In the genomic region with DNA sequence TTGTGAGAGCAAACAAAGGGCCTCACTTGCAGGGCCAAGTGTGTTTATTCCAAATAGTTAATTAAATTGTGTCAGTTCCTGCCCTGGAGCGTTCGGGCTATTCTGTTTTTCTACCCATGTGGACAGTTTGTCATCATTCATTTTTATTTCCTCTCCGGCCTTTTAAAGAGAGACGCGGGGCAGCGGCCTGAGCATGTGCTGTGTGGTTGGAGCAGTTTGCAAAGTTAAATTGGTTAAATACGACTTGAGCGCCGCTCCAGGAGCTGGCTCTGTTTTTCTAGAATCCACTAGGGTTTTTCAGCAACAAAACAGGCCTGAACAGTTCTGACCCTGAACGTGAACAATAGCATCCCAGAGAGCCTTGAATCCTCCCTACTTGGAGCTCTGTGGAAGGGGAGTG, we compare ENCODE assay signal across 12 mouse cellular contexts.
DNase-seq lines count a peak whose midpoint lies in the region; ATAC-seq lines count a peak whose summit lies in the region.
"Had no signal": no experiment of that assay in that cellular context is flagged by ENCODE, and none has a peak within 500 bp of the region (broad histone marks: within the 10 kb centered on the region; RNA-seq: fewer than 3 reads in every experiment).

No protein-coding gene starts in this region.

- no peaks in the 10 kb centered on the region for H3K36me3 ChIP-seq in hindbrain, embryonic 13.5 days
- no peaks in the 10 kb centered on the region for H3K36me3 ChIP-seq in hindbrain, embryonic 14.5 days (replicated peaks; ENCODE audit: control insufficient read depth, insufficient read depth)
- no peaks in the 10 kb centered on the region for H3K36me3 ChIP-seq in embryonic facial prominence, embryonic 10.5 days (replicated peaks)
- H3K36me3 ChIP-seq: limb, embryonic 15.5 days had no signal

- no peak for DNase-seq in hindbrain, embryonic 14.5 days (ENCODE audit: low spot score)
- peak; percentile 35 for DNase-seq in adrenal gland, postnatal 14 days
- DNase-seq in embryonic facial prominence, embryonic 10.5 days (ENCODE audit: low spot score): no peak
- peak; percentile 50 to 68 for DNase-seq in kidney, postnatal 4 days
- DNase-seq in cerebellum, adult 9-11 months: no peak
- DNase-seq: cerebellum, postnatal 10 days; heart, postnatal 36 days; thymus, postnatal 36 days had no signal

- ATAC-seq in hindbrain, embryonic 13.5 days (ENCODE audit: low FRiP score): no peak
- no peak for ATAC-seq in hindbrain, embryonic 14.5 days (ENCODE audit: low FRiP score)
- no peak for ATAC-seq in erythroid progenitor cell, adult 5-6 weeks (replicated peaks; ENCODE audit: low FRiP score, poor library complexity, severe bottlenecking)
- ATAC-seq: midbrain, embryonic 16.5 days had no signal

- H3K27ac ChIP-seq in hindbrain, embryonic 13.5 days: peak overlapping the region; percentile 25; the same call in 1 of the 2 replicates
- H3K27ac ChIP-seq in hindbrain, embryonic 14.5 days: no peak overlapping the region
- peak overlapping the region; percentile 35; the same call in 1 of the 2 replicates for H3K27ac ChIP-seq in embryonic facial prominence, embryonic 10.5 days (replicated peaks)
- H3K27ac ChIP-seq: limb, embryonic 15.5 days had no signal

- H3K4me3 ChIP-seq in hindbrain, embryonic 13.5 days: no peak overlapping the region
- no peak overlapping the region for H3K4me3 ChIP-seq in hindbrain, embryonic 14.5 days (replicated peaks; ENCODE audit: low read length)
- H3K4me3 ChIP-seq in embryonic facial prominence, embryonic 10.5 days: no peak overlapping the region
- H3K4me3 ChIP-seq: limb, embryonic 15.5 days had no signal

- no peaks in the 10 kb centered on the region for H3K9me3 ChIP-seq in hindbrain, embryonic 13.5 days
- no peaks in the 10 kb centered on the region for H3K9me3 ChIP-seq in hindbrain, embryonic 14.5 days (ENCODE audit: control insufficient read depth, low read length)
- H3K9me3 ChIP-seq in embryonic facial prominence, embryonic 10.5 days: no peaks in the 10 kb centered on the region
- H3K9me3 ChIP-seq: limb, embryonic 15.5 days had no signal

- peaks cover 42% of the 10 kb centered on the region for H3K4me1 ChIP-seq in hindbrain, embryonic 13.5 days (replicated peaks)
- H3K4me1 ChIP-seq in hindbrain, embryonic 14.5 days (replicated peaks; ENCODE audit: control insufficient read depth, insufficient read depth, low read length): peaks cover 7% of the 10 kb centered on the region; the same call in 1 of the 2 replicates
- peaks cover 78% of the 10 kb centered on the region for H3K4me1 ChIP-seq in embryonic facial prominence, embryonic 10.5 days

- no peak overlapping the region for H3K4me2 ChIP-seq in hindbrain, embryonic 13.5 days
- H3K4me2 ChIP-seq in hindbrain, embryonic 14.5 days (replicated peaks): no peak overlapping the region
- H3K4me2 ChIP-seq: limb, embryonic 15.5 days had no signal

- peak overlapping the region; percentile 9; the same call in 1 of the 2 replicates for H3K9ac ChIP-seq in hindbrain, embryonic 13.5 days
- no peak overlapping the region for H3K9ac ChIP-seq in hindbrain, embryonic 14.5 days
- H3K9ac ChIP-seq: limb, embryonic 15.5 days had no signal

- WGBS in hindbrain, embryonic 13.5 days: 22% methylated on average over 10 of the region's 10 CpGs
- WGBS in hindbrain, embryonic 14.5 days: 34% methylated on average over 10 of the region's 10 CpGs
- WGBS in embryonic facial prominence, embryonic 10.5 days: 54% methylated on average over 10 of the region's 10 CpGs

- peaks cover 18% of the 10 kb centered on the region; the same call in 1 of the 2 replicates for H3K27me3 ChIP-seq in hindbrain, embryonic 13.5 days
- no peaks in the 10 kb centered on the region for H3K27me3 ChIP-seq in hindbrain, embryonic 14.5 days (ENCODE audit: control insufficient read depth, insufficient read depth, low read length)
- no peaks in the 10 kb centered on the region; the same call in 1 of the 2 replicates for H3K27me3 ChIP-seq in embryonic facial prominence, embryonic 10.5 days (replicated peaks; ENCODE audit: low read depth, poor library complexity, severe bottlenecking)

Comparison
In these comparisons a context has a peak if more than half of its experiments do, and no peak if none do; other contexts are left out.
1. DNase-seq: peak in adrenal gland, postnatal 14 days (single experiment) and kidney, postnatal 4 days (2 of 2); none in hindbrain, embryonic 14.5 days (single experiment), embryonic facial prominence, embryonic 10.5 days (single experiment) and cerebellum, adult 9-11 months (single experiment).